Mouse (Mus musculus): ENCODE results near the gene Fcrl5.

Fcrl5 gene

DNA sequence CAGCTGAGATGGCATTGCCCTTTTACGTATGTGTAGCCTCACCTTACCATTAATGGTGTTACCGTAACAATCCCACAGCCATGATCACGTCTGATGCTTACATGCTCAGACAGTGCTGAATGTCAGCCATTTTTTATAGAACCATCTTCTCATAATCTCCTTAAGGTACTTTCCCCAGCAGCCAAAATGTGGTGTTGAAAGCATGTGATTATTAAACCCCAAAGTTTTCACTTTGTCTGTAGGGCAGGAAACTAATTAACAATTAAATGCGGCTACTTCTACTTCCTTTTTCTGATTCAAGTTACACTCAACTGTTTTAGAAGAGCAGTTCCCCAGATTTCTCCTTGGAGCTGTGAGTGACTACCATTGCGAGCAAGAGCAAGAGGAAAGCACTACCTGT lies at the start of gene Fcrl5:
Gene Fcrl5 (plus strand): TSS at position 295 of the 400 bp plus-strand sequence.
- DNase-seq (ENCODE audit: low read depth, low spot score) = peak; percentile 69
- H3K36me3 ChIP-seq (ENCODE audit: control insufficient read depth, insufficient read depth, low read length, poor library complexity, severe bottlenecking) = no peaks in the 10 kb centered on the region
- H3K27me3 ChIP-seq (ENCODE audit: control insufficient read depth, insufficient read depth, low read length, poor library complexity, severe bottlenecking) = no peaks in the 10 kb centered on the region

DNA sequence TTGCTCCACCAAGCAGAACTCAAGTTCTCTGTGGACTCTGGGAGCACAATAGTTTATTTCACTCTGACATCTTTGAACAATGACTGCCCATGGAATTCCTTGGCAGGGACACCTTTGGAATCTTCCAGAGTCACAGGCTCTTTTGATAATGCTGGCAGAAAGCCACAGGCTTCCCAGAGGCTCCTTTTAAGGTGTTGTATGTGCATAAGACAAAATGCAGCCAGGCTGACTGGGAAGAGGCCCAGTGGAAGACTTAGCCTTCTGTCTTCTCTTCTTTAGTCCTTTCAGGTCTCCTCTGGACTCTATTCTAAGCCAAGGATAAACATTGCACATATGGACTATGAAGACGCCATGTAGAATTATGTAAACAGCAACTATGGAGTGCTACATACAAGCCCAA lies 44.6 kb upstream of the Fcrl5 start:
- no peak for DNase-seq (ENCODE audit: low read depth, low spot score)
- H3K27me3 ChIP-seq (ENCODE audit: control insufficient read depth, insufficient read depth, low read length, poor library complexity, severe bottlenecking) = no peaks in the 10 kb centered on the region
- peaks cover 26% of the 10 kb centered on the region for H3K36me3 ChIP-seq (ENCODE audit: control insufficient read depth, insufficient read depth, low read length, poor library complexity, severe bottlenecking)

DNA sequence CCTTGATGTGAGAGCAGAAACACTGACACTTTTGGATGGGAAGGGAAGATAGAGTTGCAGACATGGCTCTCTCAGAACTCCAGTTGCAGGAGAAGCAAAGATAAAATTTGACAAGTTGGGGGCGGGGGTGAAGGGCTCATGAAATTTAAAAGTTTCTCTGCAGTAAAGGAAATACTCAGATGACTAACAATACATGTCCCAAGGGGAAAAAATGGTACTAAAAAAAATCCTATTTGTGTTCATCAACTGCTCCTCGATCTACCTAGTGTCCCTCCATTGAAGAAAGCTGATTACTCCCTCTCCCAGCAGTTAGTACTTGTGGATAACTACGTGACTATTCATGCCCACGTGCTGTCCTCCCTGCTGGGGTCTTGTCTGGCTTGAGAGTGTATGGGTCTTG lies 36.8 kb upstream of the Fcrl5 start:
- Histone ChIP-seq H3K36me3 (ENCODE audit: control insufficient read depth, insufficient read depth, low read length, poor library complexity, severe bottlenecking) (no peaks in the 10 kb centered on the region; the same call in 1 of the 2 replicates), H3K27me3 (ENCODE audit: control insufficient read depth, insufficient read depth, low read length, poor library complexity, severe bottlenecking) (no peaks in the 10 kb centered on the region)
- peak; percentile 19 for DNase-seq (ENCODE audit: low read depth, low spot score)

DNA sequence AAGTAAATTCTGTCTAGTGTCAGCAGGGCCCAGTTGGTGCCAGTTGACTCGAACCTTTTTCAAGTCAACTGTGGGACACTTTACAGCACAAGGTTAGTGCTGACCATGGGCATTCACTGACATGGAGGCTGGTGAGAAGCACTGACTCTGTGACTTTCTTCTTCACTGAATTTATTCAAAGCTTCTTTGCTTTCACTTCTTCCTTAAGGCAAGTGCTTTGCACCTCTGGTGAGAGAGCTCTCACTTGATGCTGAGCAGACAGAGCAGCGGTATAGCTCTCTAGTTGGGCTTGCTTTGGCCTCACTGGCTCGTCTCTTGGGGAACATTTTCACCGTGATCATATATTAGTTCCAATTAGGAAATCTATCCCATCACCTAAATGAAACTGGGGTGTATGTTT lies 35.7 kb upstream of the Fcrl5 start:
- peak; percentile 70 for DNase-seq (ENCODE audit: low read depth, low spot score)
- Histone ChIP-seq H3K27me3 (ENCODE audit: control insufficient read depth, insufficient read depth, low read length, poor library complexity, severe bottlenecking) (no peaks in the 10 kb centered on the region), H3K36me3 (ENCODE audit: control insufficient read depth, insufficient read depth, low read length, poor library complexity, severe bottlenecking) (no peaks in the 10 kb centered on the region; the same call in 1 of the 2 replicates)

DNA sequence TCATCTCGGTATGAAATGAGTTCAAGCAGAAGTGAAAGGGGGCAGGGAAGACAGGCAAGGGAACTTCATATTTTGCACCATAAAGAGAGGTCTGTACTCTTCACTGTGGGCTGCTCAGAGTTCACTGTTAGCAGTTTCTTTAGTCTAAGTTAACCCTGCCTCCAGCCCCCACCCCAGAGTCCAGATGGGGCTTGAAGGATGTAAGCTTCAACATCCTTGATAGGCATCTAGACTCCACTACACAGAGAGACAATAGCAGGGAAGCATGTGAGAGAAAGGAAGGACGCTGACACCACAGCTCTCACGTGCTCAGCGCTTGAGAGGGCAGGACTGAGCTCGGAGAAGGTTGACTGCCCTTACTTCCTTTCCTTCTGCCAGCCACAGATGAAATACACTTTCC lies 34.3 kb upstream of the Fcrl5 start:
- Histone ChIP-seq H3K27me3 (ENCODE audit: control insufficient read depth, insufficient read depth, low read length, poor library complexity, severe bottlenecking) (no peaks in the 10 kb centered on the region), H3K36me3 (ENCODE audit: control insufficient read depth, insufficient read depth, low read length, poor library complexity, severe bottlenecking) (no peaks in the 10 kb centered on the region; the same call in 1 of the 2 replicates)
- DNase-seq (ENCODE audit: low read depth, low spot score) = peak; percentile 93

DNA sequence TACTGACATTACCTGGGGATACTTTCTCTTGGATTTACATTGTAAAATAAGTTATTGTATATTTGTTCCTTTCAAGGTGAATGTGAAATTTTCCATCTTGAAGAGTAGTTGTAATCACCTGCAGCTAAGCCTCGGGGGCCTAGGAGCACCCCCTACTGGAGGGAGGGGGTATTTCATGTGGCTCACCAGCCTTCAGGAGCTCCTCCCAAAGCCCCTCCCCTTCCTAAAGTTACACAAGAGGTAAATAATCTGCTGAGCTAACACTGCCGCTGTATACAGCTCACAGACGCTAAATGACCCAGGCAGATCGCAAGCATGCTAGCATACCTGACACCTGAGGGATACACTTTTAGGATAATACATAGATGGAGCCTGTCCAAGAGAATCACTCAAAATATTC lies 27.4 kb upstream of the Fcrl5 start:
- no peaks in the 10 kb centered on the region for H3K36me3 ChIP-seq (ENCODE audit: control insufficient read depth, insufficient read depth, low read length, poor library complexity, severe bottlenecking)
- DNase-seq (ENCODE audit: low read depth, low spot score) = peak; percentile 94

DNA sequence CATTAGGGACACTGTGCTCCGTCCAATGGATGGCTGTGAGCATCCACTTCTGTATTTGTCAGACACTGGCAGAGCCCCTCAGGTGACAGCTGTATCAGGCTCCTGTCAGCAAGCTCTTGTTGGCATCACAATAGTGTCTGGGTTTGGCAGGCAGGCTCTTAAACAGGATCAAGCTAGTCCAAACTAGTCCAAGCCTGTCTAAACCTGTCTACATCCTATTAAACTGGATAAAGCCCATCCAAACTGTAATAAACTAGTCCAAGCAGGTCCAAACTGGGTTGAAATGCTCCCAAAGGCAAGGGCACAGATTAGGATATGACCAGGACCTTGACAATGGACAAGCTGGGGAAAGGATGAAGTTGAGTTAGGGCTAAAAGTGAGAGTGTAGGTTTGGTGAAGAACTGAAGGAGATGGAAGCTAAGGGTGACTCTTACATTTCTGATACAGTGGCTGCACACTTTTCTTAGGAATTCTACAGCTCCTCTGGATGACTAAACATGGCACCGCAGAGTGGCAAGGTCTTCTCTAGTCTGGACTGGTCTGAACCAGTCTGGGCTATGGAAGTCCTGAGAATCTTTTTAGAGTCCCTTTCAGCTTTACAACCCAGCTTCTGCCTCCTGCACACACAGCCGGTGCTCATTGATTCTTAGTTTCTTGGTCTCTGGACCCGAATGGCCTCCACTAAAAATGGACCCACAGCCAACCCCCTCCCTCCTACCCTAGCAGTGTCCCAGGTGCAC lies 26.2 kb upstream of the Fcrl5 start:
- no peak for DNase-seq (ENCODE audit: low read depth, low spot score)
- no peaks in the 10 kb centered on the region for H3K27me3 ChIP-seq (ENCODE audit: control insufficient read depth, insufficient read depth, low read length, poor library complexity, severe bottlenecking)
- no peaks in the 10 kb centered on the region for H3K36me3 ChIP-seq (ENCODE audit: control insufficient read depth, insufficient read depth, low read length, poor library complexity, severe bottlenecking)

More for the DNA sequence above, 27.4 kb upstream of the Fcrl5 start:
- no peaks in the 10 kb centered on the region for H3K27me3 ChIP-seq (ENCODE audit: control insufficient read depth, insufficient read depth, low read length, poor library complexity, severe bottlenecking)

DNA sequence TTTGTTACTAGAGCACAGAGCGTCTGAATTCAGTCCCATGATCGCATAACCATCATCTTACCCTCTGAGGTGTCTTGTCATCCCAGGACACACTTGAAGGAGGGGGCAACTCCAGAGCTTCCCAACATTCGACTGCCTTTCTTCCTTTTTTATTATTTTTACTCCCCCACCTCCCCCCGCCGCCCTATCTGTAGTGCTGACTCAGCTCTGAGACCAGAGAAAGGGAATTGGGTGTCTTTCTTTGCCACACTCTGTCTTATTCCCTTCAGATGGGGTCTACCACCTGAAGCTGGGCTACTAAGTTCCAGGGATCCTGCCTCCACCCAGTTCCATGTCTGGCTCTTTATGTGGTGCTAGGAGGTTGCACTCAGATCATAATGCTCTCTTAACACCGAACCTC lies 25.0 kb upstream of the Fcrl5 start:
- DNase-seq (ENCODE audit: low read depth, low spot score) = no peak
- Histone ChIP-seq H3K36me3 (ENCODE audit: control insufficient read depth, insufficient read depth, low read length, poor library complexity, severe bottlenecking) (no peaks in the 10 kb centered on the region), H3K27me3 (ENCODE audit: control insufficient read depth, insufficient read depth, low read length, poor library complexity, severe bottlenecking) (no peaks in the 10 kb centered on the region)

DNA sequence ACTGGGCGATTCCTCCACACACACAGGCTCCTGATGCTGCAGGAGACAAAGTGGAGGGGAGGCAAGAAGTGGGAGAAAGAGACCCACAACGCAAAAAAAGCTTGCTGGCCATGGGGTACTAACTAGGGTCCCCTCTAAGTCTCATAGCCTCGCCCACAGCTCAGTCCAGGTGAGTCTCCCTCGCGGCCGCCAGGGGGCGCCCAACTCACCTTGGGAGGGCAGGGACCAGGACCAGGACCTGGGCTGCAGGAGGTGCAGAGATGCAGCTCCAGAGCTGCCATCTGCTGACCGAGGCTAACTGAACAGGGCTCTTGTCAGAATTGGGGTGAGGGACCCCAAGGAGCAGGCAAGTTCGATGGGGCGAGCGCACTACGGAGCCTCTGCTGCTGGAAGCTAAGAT lies 24.4 kb upstream of the Fcrl5 start:
- H3K27me3 ChIP-seq (ENCODE audit: control insufficient read depth, insufficient read depth, low read length, poor library complexity, severe bottlenecking) = no peaks in the 10 kb centered on the region
- no peaks in the 10 kb centered on the region for H3K36me3 ChIP-seq (ENCODE audit: control insufficient read depth, insufficient read depth, low read length, poor library complexity, severe bottlenecking)
- DNase-seq (ENCODE audit: low read depth, low spot score) = peak; percentile 86

DNA sequence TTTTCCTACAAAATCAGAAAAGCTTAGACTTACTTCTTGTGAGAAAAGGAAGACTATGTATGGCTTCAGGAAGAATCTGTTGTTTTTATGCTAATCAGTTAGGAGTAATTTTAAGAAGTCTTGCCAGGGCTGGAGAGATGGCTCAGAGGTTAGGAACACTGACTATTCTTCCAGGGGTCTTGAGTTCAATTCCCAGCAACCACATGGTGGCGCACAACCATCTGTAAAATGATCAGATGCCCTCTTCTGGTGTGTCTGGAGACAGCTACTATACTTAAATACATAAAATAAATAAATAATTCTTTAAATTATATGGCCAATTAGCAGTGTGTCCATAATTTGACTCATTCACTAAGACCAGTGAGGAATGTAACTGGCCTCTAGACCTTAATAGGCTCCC lies 14.9 kb upstream of the Fcrl5 start:
- H3K27me3 ChIP-seq (ENCODE audit: control insufficient read depth, insufficient read depth, low read length, poor library complexity, severe bottlenecking) = no peaks in the 10 kb centered on the region
- no peak for DNase-seq (ENCODE audit: low read depth, low spot score)
- no peaks in the 10 kb centered on the region; the same call in 1 of the 2 replicates for H3K36me3 ChIP-seq (ENCODE audit: control insufficient read depth, insufficient read depth, low read length, poor library complexity, severe bottlenecking)

DNA sequence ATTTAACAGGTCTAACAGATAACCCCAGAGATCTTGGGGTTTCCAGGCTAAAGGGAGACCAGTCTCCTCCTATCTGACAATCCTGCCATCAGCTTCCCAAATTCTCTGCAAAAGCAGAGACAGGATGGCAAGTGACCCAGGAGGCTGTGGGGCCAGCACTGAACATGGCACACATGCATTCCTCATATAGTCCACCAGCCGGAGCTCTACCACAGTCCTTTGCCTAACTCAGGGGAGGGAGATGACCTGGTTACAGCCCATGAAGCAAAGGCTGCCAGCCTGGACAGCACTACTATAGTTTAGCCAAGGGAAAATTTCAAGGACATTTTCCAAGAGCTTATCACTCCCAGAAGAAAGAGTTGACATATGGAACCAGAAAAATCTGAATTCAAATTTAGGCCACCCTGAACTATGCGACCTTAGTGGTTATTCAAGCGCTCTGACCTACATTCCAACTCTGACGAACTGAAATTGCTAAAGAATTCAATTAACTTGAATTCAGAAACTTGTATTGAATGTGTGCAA lies 13.1 kb upstream of the Fcrl5 start:
- H3K36me3 ChIP-seq (ENCODE audit: control insufficient read depth, insufficient read depth, low read length, poor library complexity, severe bottlenecking) = no peaks in the 10 kb centered on the region; the same call in 1 of the 2 replicates
- DNase-seq (ENCODE audit: low read depth, low spot score) = peak; percentile 48
- H3K27me3 ChIP-seq (ENCODE audit: control insufficient read depth, insufficient read depth, low read length, poor library complexity, severe bottlenecking) = no peaks in the 10 kb centered on the region

DNA sequence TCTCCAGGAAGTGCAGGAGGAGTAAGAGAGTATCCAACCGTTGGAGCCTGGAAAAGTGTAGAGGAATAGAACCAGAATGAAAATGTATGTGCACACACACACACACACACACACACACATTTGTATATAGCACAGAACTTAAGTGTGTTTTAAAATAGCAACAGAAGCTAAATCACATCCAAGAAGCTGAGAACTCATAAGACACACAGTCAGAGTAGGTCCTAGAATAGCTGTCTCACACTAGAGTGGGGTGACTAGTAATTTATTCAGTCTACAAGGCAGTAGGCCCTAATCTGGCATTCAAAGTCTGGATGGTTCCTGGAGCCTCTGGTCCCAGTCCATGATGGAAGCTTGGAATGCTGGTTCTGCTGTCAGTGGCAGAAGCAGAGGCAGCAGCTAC lies 5.0 kb downstream of the Fcrl5 start:
- DNase-seq (ENCODE audit: low read depth, low spot score) = no peak
- H3K36me3 ChIP-seq (ENCODE audit: control insufficient read depth, insufficient read depth, low read length, poor library complexity, severe bottlenecking) = peaks cover 3% of the 10 kb centered on the region
- H3K27me3 ChIP-seq (ENCODE audit: control insufficient read depth, insufficient read depth, low read length, poor library complexity, severe bottlenecking) = no peaks in the 10 kb centered on the region

DNA sequence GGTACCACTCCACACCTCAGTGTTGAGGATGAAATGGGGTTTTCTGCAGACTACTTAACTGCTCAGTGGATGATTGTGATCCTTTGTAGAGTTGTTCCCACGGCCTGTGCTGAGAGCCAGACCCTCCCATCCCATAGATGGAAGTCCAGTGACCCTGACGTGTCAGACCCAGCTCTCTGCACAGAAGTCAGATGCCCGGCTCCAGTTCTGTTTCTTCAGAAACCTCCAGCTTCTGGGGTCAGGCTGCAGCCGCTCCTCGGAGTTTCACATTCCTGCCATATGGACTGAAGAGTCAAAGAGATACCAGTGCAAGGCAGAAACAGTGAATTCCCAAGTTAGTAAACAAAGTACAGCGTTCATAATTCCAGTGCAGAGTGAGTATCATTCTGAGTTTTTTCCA lies 8.4 kb downstream of the Fcrl5 start:
- no peak for DNase-seq (ENCODE audit: low read depth, low spot score)
- H3K36me3 ChIP-seq (ENCODE audit: control insufficient read depth, insufficient read depth, low read length, poor library complexity, severe bottlenecking) = peaks cover 3% of the 10 kb centered on the region
- H3K27me3 ChIP-seq (ENCODE audit: control insufficient read depth, insufficient read depth, low read length, poor library complexity, severe bottlenecking) = no peaks in the 10 kb centered on the region

DNA sequence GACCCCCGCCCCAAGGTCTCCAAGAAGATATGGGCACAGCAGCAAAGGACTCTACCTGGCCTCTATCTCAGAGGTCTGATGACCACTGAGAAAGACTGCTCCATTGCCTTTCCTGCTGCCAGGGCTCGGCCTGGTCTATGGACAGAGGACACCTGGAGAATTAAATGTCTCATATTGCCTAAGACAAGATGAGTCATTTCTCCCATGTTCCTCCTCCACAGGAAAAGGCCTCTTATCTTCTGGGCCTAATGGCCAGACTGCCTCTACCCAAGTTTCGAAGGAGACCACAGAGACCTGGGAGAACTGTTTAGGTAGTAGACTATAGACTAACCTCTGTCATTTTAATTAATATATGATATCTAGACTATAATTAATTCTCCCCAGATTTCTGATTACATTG lies 29.9 kb downstream of the Fcrl5 start:
- Histone ChIP-seq H3K36me3 (ENCODE audit: control insufficient read depth, insufficient read depth, low read length, poor library complexity, severe bottlenecking) (no peaks in the 10 kb centered on the region), H3K27me3 (ENCODE audit: control insufficient read depth, insufficient read depth, low read length, poor library complexity, severe bottlenecking) (no peaks in the 10 kb centered on the region)
- no peak for DNase-seq (ENCODE audit: low read depth, low spot score)

DNA sequence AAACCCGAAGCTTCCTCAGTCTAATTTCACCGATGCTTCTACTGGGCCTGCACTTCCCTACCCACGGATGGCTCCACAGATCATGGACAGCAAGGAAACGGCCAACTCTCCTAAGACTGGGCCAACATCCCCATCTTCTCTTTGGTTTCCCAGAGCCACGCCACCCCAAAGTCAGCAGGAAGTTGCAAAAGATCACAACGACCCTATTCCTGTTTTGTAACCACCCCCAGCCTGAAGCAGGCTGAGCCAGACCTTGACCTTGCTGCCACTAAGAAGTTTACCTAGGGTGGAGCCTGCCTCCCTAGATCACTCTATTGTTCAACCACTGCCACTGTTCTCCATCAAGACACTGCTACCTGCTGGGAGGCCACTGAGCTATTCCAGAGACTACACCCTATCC lies 31.4 kb downstream of the Fcrl5 start:
- DNase-seq (ENCODE audit: low read depth, low spot score) = no peak
- Histone ChIP-seq H3K36me3 (ENCODE audit: control insufficient read depth, insufficient read depth, low read length, poor library complexity, severe bottlenecking) (no peaks in the 10 kb centered on the region), H3K27me3 (ENCODE audit: control insufficient read depth, insufficient read depth, low read length, poor library complexity, severe bottlenecking) (no peaks in the 10 kb centered on the region)

DNA sequence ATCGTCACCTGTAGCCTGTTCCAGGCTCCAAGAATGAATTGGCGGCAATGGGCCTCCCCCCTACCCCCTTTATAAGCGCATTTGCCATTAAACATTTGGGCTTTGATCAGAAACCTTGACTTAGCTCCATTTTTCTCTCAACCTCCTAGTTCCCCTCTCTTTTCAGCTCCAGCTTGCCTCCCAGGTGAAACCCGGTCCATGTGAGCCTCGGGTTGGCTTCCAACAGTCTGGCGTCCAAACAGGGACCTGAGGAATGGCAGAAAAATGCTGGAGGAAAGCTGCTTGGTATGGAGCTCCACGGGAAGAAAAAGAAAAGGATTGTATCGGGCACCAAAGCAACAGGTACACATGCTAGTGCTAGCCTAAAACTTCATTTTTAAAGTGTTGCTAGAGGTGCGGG lies 31.8 kb downstream of the Fcrl5 start:
- Histone ChIP-seq H3K36me3 (ENCODE audit: control insufficient read depth, insufficient read depth, low read length, poor library complexity, severe bottlenecking) (no peaks in the 10 kb centered on the region), H3K27me3 (ENCODE audit: control insufficient read depth, insufficient read depth, low read length, poor library complexity, severe bottlenecking) (no peaks in the 10 kb centered on the region)
- no peak for DNase-seq (ENCODE audit: low read depth, low spot score)

Measured in splenic B cell, adult 2 months (primary cell).